Mouse (Mus musculus) heart, postnatal 14 days (tissue): Measurements from ENCODE around the gene 2210011C24Rik. TPM values are rescaled to one million over a fixed set of nuclear protein-coding genes. Genes with fewer than 3 reads are reported as not detected.
"Not testable (repeated sequence)": the region's sequence is repeated elsewhere in the genome, so short reads cannot be mapped to it uniquely, and the experiment has no call there.

Source experiments
- DNase-seq, 2 experiments: peaks; one replicate each; pipeline ENCODE4 v3.0.0; 2021 to 2022
- intact Hi-C: fragments of 180-260 bp; cut with DNase I; formaldehyde crosslinking; loops from one replicate; pipeline ENCODE4 v1.15.1; 2025
- total RNA-seq, 2 experiments: library from RNA; stranded (reverse); gene quantifications; 2 replicates each; pipeline ENCODE4 v1.2.3; 2021

Gene 2210011C24Rik
- total RNA-seq, 2 experiments from 2014 or later = 1.8 to 2.3 TPM

DNA sequence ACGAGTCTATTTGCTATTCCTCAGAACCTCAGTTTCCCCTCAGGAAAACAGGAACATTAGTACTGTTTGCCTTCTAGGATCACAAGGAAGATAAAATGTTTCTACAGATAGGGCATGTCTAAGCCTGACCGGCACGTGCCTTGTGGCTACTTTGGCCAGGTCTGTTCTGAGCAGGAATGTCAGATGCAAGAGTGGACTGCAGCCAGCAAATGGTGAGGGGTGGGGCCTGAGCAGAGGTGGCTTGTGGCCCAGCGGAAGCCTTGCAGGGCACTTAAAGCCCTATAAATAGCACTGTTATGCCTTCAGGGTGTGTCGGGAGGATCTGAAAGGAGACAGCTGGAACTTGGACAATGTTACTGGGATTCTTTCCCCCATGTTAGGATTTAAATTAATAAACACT is 11.1 kb upstream of the 2210011C24Rik start:
- DNase-seq = peak; percentile 76 to 84
- intact Hi-C loops = no loop called here

DNA sequence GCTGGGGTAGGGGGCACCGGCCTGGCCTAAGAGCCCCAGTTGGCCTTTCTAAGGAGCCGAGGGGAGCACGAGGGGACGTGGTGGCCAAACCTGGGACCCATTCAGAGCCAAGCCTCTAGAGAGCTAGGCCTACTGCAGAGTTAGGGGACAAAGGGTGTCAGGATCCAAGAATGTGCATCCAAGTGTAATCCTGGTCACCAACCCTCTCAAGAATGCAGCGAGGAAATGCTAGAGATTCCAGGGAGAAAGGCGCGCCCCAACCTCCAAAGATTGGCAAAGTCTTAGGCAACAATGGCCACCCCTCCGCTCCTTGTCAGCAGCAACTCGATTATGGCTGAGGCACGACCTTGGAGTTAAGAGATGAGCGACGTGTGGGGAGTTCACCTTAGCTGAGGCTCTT is 9.6 kb upstream of the 2210011C24Rik start:
- DNase-seq = no peak
- intact Hi-C loops = no loop called here

GRCm38 (mm10) chr8:84021096-84021495 is 9.1 kb upstream of the 2210011C24Rik start, which contains the start of gene Palm3:
TSS of gene Palm3 (plus strand) at chr8:84021471.
- intact Hi-C loops = no loop called here
- DNase-seq = no peak

DNA sequence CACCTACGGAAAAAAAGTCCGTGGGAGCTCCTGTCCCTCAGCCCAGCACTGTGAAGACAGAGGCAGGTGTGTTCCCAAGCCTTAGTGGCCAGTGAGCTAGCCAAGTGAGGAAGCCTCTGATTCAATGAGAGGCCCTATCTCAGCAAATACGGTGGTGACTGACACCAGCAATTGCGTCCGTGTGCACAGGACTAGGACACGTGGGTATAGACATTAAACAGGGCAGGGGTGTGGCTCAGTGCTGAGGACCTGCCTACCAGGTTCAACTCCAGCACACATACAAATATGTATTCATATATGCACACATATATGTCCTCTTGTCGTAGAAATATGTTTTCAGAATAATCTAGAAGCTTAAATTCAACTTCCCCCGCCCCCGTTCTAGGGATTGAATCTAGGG is 7.8 kb upstream of the 2210011C24Rik start:
- DNase-seq = no peak
- intact Hi-C loops = loop anchor here (10.0 kb wide), 1 partner anchor 815 kb away; the partner anchor contains the start of gene Gadd45gip1

DNA sequence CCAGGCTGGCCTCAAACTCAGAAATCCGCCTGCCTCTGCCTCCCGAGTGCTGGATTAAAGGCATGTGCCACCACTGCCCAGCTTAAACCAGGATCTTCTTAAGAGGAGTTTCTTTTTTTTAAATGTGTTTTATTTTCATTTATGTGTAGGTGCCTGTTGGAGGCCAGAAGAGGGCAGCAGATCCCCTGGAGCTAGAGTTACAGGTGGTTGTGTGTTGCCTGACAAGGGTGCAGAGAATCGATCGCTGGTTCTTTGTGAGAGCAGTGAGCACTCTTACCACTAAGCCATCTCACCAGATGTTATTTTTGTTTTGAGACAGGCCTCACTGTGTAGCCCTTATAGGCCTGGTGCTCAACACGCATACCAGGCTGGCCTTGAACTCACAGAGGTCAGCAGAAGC is 3.9 kb upstream of the 2210011C24Rik start:
- no peak for DNase-seq
- intact Hi-C loops = loop anchor here (10.0 kb wide), 1 partner anchor 819 kb away; the partner anchor contains the start of gene Gadd45gip1

GRCm38 (mm10) chr8:84012499-84013165 is 661 bp upstream of the 2210011C24Rik start:
- intact Hi-C loops = loop anchor here (10.0 kb wide), 1 partner anchor 822 kb away; the partner anchor contains the start of gene Gadd45gip1
- DNase-seq = peak in 1 of 2 experiments; percentile 16

DNA sequence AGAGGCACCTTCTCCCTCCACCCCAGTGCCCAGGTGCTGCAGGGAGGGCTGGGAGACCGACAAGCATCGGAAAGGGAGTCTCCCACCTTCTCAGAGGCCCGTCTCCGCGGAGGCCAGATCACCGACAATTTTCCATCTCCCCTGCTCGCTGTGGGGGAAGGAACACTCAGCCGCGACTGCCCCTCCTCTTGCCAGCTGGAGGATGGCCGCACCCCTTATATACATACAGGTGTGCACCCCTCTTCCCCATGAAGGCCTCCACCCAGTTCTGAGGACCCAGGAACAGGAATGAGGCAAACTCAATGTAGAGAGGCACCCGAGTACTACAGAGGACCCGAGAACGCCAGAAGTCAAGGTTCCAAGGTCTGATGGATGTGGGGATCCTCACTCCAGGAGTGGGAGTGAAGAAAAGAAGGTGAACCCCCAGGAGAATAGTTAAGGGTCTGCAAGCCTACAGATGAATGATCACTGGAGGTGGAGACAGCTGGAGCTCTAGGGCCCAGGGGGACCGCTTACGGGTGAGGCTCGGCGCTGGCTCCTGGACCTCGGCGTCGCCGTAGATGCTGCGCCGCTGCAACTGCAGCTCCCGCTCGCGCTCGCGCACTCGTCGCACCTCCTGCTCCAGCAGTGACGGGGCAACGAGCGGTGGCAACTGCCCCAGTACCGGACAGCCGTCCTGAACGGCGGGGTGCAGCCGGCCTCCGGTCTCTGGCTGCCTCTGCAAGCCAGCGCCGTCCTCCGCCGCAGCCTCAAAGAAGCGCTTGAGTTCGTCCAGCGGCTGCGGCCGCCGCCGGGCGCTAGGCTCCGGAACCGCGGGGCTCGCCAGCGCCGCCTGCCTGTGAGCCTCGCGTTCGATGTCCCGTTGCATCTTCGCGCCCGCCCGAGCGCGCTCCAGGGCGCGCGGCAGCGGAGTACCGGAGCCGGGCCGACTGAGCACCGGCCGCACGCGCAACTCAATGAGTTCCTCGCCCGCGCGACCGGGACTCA is 1.1 kb downstream of the 2210011C24Rik start:
- peak; percentile 89 to 90 for DNase-seq
- intact Hi-C loops = loop anchor here (10.0 kb wide), 1 partner anchor 824 kb away; the partner anchor contains the start of gene Gadd45gip1

DNA sequence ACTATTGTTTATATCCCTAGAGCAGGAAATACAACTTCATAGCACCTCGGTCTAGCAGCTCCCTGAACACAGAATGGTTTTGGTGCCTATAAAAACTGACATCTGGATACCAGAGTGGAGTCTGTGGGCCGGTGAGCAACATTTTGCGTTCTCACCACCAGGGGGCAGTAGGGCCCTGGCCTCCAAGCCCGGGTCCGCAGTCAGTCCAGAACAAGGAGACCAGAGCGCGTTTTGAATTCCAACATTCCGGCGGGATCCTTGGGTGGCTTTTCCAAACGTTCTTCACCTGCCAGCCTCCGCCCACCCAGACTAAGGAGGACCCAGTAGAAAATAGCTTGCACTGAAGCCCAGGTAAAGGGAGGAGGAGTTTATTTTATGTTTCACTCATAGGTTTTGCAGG is 2.1 kb downstream of the 2210011C24Rik start:
- intact Hi-C loops = loop anchor here (10.0 kb wide), 1 partner anchor 825 kb away; the partner anchor contains the start of gene Gadd45gip1
- peak; percentile 90 to 95 for DNase-seq

GRCm38 (mm10) chr8:84008362-84008761 is 3.6 kb downstream of the 2210011C24Rik start:
- no peak for DNase-seq
- intact Hi-C loops = no loop called here

- intact Hi-C loops, DNase-seq: not testable (repeated sequence)
Observed at GRCm38 (mm10) chr8:84005502-84005901, 6.5 kb downstream of the 2210011C24Rik start.

DNA sequence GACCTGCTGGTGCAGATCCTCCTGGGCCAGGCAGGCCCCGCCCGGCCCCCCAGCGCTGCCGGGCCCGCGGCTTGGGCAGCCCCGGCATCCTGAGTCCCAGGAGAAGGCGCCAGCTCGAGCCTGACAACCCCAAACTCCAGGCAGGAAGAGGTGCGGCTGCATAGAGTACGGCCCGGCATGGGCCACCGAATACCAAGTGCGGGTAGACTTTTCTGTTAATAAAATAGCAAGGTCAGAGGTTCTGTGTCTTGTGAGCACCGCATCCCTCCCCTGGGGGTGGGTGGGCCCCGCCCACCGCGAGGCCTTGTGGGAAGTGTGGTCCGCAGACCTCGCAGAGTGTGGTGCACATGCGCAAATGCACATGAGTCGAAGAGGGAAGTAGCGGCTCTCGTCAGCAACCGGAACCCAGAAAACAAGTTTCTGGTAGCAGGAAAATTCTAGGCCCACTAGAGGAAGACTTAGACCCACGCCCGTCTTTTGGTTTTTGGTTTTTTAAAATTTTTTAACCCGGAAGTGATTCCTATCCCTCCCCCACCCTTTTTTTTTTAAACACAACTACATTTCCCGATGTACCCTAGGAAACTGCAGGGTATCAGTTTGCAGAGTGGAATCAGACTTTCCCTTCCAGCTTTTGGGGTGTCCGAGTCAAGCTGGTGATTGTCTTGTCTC is 7.3 kb downstream of the 2210011C24Rik start:
- intact Hi-C loops = no loop called here
- peak; percentile 94 to 95 for DNase-seq

GRCm38 (mm10) chr8:84003612-84004246 is 8.2 kb downstream of the 2210011C24Rik start:
- DNase-seq = no peak
- intact Hi-C loops = no loop called here

- no peak for DNase-seq
- intact Hi-C loops = no loop called here
Observed at GRCm38 (mm10) chr8:84002957-84003611, 8.9 kb downstream of the 2210011C24Rik start.

DNA sequence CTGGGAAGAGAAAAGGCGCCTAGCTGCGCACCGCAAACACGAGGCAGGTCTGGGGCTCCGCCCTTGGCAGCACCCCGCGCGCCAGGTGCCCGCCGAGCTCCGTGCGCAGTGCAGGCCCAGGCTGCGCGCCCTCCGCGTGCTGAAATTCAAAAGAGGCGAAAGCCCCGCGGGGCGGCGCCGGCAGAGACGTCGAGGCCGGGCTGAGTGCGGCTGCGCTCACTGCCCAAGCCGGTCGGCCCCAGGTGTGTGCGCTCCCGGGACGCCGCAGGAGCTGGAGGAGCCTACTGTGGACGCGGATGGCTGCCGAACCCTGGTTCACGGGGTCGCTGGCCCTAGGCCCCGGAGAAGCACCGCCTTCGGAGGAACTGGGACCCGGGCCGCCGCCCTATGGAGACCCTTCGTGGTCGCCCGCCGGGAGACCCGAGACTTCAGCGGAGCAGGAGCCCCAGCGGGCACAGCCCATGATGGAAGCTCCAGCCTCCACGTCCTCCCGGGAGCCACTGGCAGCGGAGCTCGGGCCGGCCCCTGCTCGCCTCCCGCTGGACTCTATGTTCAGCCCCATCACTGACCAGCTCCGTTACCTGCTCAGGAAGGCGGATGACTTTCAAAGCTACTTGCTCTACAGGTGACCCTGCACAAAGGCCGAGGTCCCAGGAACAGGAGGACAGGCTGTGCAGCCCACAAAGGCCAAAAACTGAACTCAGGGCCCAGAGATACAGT is 10.5 kb downstream of the 2210011C24Rik start, which contains the start of gene 1700067K01Rik:
1700067K01Rik (plus strand) TSS at position 222 of the 720 bp plus-strand sequence.
- no peak for DNase-seq
- intact Hi-C loops = no loop called here

DNA sequence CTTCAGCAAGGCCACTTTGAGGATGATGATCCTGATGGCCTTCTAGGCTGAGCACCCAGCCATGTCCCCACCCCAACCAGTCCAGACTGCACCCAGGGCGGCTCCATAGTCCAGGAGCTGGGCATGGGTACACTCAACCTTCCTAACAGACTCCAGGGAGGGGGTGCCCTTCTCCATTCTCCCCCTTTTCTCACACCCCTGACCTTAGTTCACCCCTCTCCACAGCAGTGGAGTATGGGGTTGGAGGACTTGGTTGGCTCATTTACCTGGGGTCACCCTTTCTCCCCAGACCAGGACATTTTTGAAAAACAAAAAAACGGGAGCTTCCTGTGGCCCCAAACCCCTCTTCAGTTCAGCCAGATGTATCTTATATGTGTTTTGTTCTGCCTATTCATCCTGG is 12.1 kb downstream of the 2210011C24Rik start:
- DNase-seq = no peak
- intact Hi-C loops = no loop called here

DNA sequence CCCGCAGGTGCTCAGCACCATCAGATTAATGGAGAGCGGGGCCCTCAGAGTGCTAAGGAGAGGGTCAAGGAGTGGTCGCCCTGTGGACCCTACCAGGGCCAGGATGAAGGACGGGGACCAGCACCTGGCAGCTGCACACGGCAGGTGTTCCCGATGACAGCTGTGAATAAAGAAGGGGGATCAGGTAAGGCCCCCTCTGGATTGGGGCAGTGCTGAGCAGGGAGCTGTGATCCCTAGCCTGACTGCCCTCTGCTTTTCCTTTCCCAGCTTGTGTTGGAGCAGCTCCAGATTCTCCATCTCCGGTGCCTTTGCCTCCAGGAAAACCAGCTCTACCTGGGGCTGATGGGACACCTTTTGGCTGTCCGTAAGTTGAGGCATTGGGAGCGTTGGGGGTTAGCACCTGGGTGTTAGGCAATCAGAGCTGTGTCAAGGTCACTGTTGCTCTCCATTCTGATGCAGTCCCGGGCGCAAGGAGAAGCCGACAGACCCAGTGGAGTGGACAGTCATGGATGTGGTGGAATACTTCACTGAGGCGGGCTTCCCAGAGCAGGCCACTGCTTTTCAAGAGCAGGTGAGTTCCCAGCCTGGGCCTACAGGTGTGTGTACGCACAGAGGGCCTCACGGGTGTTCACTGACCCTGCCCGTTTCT is 12.8 kb downstream of the 2210011C24Rik start:
- DNase-seq = no peak
- intact Hi-C loops = no loop called here

GRCm38 (mm10) chr8:83998231-83999056 is 13.5 kb downstream of the 2210011C24Rik start:
- peak; percentile 63 to 73 for DNase-seq
- intact Hi-C loops = no loop called here
